In the genomic region with DNA sequence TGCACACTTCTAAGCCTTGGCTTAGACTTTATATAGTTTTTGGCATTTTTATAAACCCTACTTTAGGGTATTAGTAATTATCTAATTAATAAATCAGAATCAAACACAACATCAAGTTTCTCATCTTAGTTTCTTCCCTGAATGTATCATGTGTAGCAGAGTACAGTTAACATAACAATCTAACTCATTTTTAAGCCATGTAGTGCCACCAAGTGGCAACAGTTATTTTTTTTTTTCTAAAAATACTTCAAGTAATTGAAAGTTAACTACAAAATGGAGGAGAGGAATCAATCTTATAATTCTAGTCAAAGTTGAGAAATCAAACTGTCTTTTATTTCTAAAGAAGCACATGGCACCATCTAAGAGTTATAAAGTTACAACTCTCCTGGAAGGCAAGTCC, we compare ENCODE assay signal across 15 mouse cellular contexts. TPM values are rescaled to one million over a fixed set of nuclear protein-coding genes. Genes with fewer than 3 reads are reported as not detected.
DNase-seq lines count a peak whose midpoint lies in the region; ATAC-seq and TF ChIP-seq lines count a peak whose summit lies in the region.
"Had no signal": no experiment of that assay in that cellular context is flagged by ENCODE, and none has a peak within 500 bp of the region (broad histone marks: within the 10 kb centered on the region; RNA-seq: fewer than 3 reads in every experiment).

No protein-coding gene starts in this region.

- H3K27me3 ChIP-seq in kidney, postnatal 0 days (ENCODE audit: insufficient read depth, low read length) = no peaks in the 10 kb centered on the region
- H3K27me3 ChIP-seq: heart, embryonic 13.5 days; neural tube, embryonic 13.5 days had no signal

- H3K9me3 ChIP-seq in kidney, postnatal 0 days (replicated peaks; ENCODE audit: low read length) = no peaks in the 10 kb centered on the region
- H3K9me3 ChIP-seq: heart, embryonic 13.5 days; neural tube, embryonic 13.5 days had no signal

- peak; percentile 27 for DNase-seq in kidney, postnatal 0 days (ENCODE audit: low spot score)
- no peak for DNase-seq in kidney, postnatal 25 days
- peak; percentile 36 for DNase-seq in A20 (ENCODE audit: low read depth, low spot score)
- DNase-seq in adrenal gland, postnatal 25 days = no peak
- no peak for DNase-seq in ovary, postnatal 36 days (ENCODE audit: low spot score)
- DNase-seq: adrenal gland, adult 8-10 months; cerebellum, adult 11 months; gastrocnemius, postnatal 10 days had no signal

- no peak overlapping the region for H3K9ac ChIP-seq in kidney, postnatal 0 days (ENCODE audit: low read depth, low read length)
- H3K9ac ChIP-seq: heart, embryonic 13.5 days; neural tube, embryonic 13.5 days had no signal

- TF ChIP-seq CTCF in kidney, postnatal 0 days (IDR thresholded peaks at IDR 0.05; ENCODE audit: low read depth) = peak; percentile 43

- H3K4me3 ChIP-seq in kidney, postnatal 0 days (replicated peaks; ENCODE audit: low read depth, low read length) = no peak overlapping the region
- H3K4me3 ChIP-seq: heart, embryonic 13.5 days; neural tube, embryonic 13.5 days had no signal

- H3K36me3 ChIP-seq in kidney, postnatal 0 days (ENCODE audit: insufficient read depth, low read length) = no peaks in the 10 kb centered on the region

- no peak overlapping the region for H3K27ac ChIP-seq in kidney, postnatal 0 days
- H3K27ac ChIP-seq: heart, embryonic 13.5 days; neural tube, embryonic 13.5 days had no signal

- H3K4me1 ChIP-seq in kidney, postnatal 0 days (replicated peaks; ENCODE audit: insufficient read depth, low read length) = no peaks in the 10 kb centered on the region

- ATAC-seq in kidney, postnatal 0 days (replicated peaks; ENCODE audit: low FRiP score, low read depth) = no peak
- ATAC-seq in CD4-positive, CD25-positive, alpha-beta regulatory T cell, adult 4 months = peak; percentile 40
- ATAC-seq in inflammation-experienced regulatory T-cells, adult 6 months = peak; percentile 54

- no peak overlapping the region for H3K4me2 ChIP-seq in kidney, postnatal 0 days (ENCODE audit: low read length)
- H3K4me2 ChIP-seq: heart, embryonic 13.5 days; neural tube, embryonic 13.5 days had no signal

RNA-seq across cellular contexts. Expression of gene Gm17304, which starts 40.5 kb away (rescaled TPM):
- not detected in 2 replicates for polyA plus RNA-seq in kidney, postnatal 0 days (2015; fragmentation: Nextera tagmentation; extraction: Ambion mirVana)
- polyA plus RNA-seq in CD4-positive, CD25-positive, alpha-beta regulatory T cell, adult 4 months (2017; shearing (Covaris generic)) = not detected
- not detected for polyA plus RNA-seq in inflammation-experienced regulatory T-cells, adult 6 months (2017; shearing (Covaris generic))
- not detected in 2 replicates for total RNA-seq in adrenal gland, postnatal 25 days (2021)
- total RNA-seq: adrenal gland, adult 8-10 months; gastrocnemius, postnatal 10 days; left cerebral cortex, postnatal 14 days had no signal
- polyA plus RNA-seq: heart, embryonic 13.5 days; liver, embryonic 16.5 days; neural tube, embryonic 13.5 days; stomach, embryonic 14.5 days had no signal

RNA-seq across cellular contexts. Expression of gene Zfp644, which starts 47.6 kb away (rescaled TPM):
- 60.2 and 64.7 TPM in 2 replicates for polyA plus RNA-seq in kidney, postnatal 0 days (2015; fragmentation: Nextera tagmentation; extraction: Ambion mirVana)
- 10 to 100 TPM; 36.7 to 52.0 TPM for polyA plus RNA-seq in CD4-positive, CD25-positive, alpha-beta regulatory T cell, adult 4 months (2017; shearing (Covaris generic))
- polyA plus RNA-seq in inflammation-experienced regulatory T-cells, adult 6 months (2017; shearing (Covaris generic)) = 10 to 100 TPM; 29.4 to 50.6 (median 42.5) TPM
- 70.9 and 71.8 TPM in 2 replicates for total RNA-seq in adrenal gland, postnatal 25 days (2021)

Comparison
In these comparisons a context has a peak if more than half of its experiments do, and no peak if none do; other contexts are left out.
1. DNase-seq: peak in kidney, postnatal 0 days (single experiment) and A20 (single experiment); none in kidney, postnatal 25 days (0 of 2), adrenal gland, postnatal 25 days (single experiment) and ovary, postnatal 36 days (single experiment).